Comparison of ENCODE assay signal across 14 mouse cellular contexts in genomic region chr13:12848254-12848653, GRCm38 (mm10). TPM values are rescaled to one million over a fixed set of nuclear protein-coding genes. Genes with fewer than 3 reads are reported as not detected.
DNase-seq lines count a peak whose midpoint lies in the region; ATAC-seq and TF ChIP-seq lines count a peak whose summit lies in the region.
"Not testable (repeated sequence)": the region's sequence is repeated elsewhere in the genome, so short reads cannot be mapped to it uniquely, and the experiment has no call there.
"Had no signal": no experiment of that assay in that cellular context is flagged by ENCODE, and none has a peak within 500 bp of the region (broad histone marks: within the 10 kb centered on the region; RNA-seq: fewer than 3 reads in every experiment).

No protein-coding gene starts in this region.

- DNase-seq in forebrain, postnatal 0 days; liver, embryonic 14.5 days (ENCODE audit: low read depth in 3 of 3, low spot score in 3 of 3): not testable (repeated sequence)

- not testable (repeated sequence) for H3K27me3 ChIP-seq in embryonic facial prominence, embryonic 13.5 days; forebrain, postnatal 0 days (ENCODE audit: insufficient read depth, low read length); hindbrain, embryonic 12.5 days; kidney, embryonic 14.5 days (ENCODE audit: control insufficient read depth, insufficient read depth, low read length); liver, embryonic 14.5 days (ENCODE audit: control insufficient read depth, insufficient read depth, low read length); megakaryocyte, embryonic 14.5 days (replicated peaks); neural tube, embryonic 13.5 days

- H3K36me3 ChIP-seq in embryonic facial prominence, embryonic 13.5 days; forebrain, postnatal 0 days (ENCODE audit: insufficient read depth); hindbrain, embryonic 12.5 days; kidney, embryonic 14.5 days (ENCODE audit: control insufficient read depth, insufficient read depth, low read length); liver, embryonic 14.5 days (replicated peaks; ENCODE audit: control insufficient read depth, insufficient read depth, low read depth); megakaryocyte, embryonic 14.5 days (replicated peaks; ENCODE audit: low read length); neural tube, embryonic 13.5 days: not testable (repeated sequence)

- not testable (repeated sequence) for H3K4me3 ChIP-seq in embryonic facial prominence, embryonic 13.5 days; forebrain, postnatal 0 days (ENCODE audit: low read depth, low read length); hindbrain, embryonic 12.5 days; kidney, embryonic 14.5 days (ENCODE audit: low read length); liver, embryonic 14.5 days (ENCODE audit: insufficient read depth in 1 of 2, low read depth in 2 of 2, low read length in 2 of 2); neural tube, embryonic 13.5 days
- H3K4me3 ChIP-seq in megakaryocyte, embryonic 14.5 days (replicated peaks), result peak overlapping the region; percentile 28

- not testable (repeated sequence) for TF ChIP-seq CTCF in forebrain, postnatal 0 days (IDR thresholded peaks at IDR 0.05; ENCODE audit: low read depth); liver, embryonic 14.5 days (IDR thresholded peaks at IDR 0.05; ENCODE audit: low read depth)

- not testable (repeated sequence) for H3K9ac ChIP-seq in embryonic facial prominence, embryonic 13.5 days; forebrain, postnatal 0 days; hindbrain, embryonic 12.5 days; kidney, embryonic 14.5 days (ENCODE audit: low read depth, low read length); liver, embryonic 14.5 days (replicated peaks); neural tube, embryonic 13.5 days

- H3K4me2 ChIP-seq in embryonic facial prominence, embryonic 13.5 days; forebrain, postnatal 0 days (ENCODE audit: low read depth); hindbrain, embryonic 12.5 days (replicated peaks); kidney, embryonic 14.5 days (replicated peaks; ENCODE audit: low read depth, low read length); liver, embryonic 14.5 days (ENCODE audit: low read depth); neural tube, embryonic 13.5 days: not testable (repeated sequence)

- WGBS in embryonic facial prominence, embryonic 13.5 days, result 74% methylated on average over 4 of the region's 4 CpGs
- 73% methylated on average over 4 of the region's 4 CpGs for WGBS in forebrain, postnatal 0 days
- 76% methylated on average over 4 of the region's 4 CpGs for WGBS in hindbrain, embryonic 12.5 days
- 82% methylated on average over 4 of the region's 4 CpGs for WGBS in kidney, embryonic 14.5 days
- 49% methylated on average over 4 of the region's 4 CpGs for WGBS in liver, embryonic 14.5 days (ENCODE audit: insufficient replicate concordance)
- WGBS in neural tube, embryonic 13.5 days, result 78% methylated on average over 4 of the region's 4 CpGs

- ATAC-seq in embryonic facial prominence, embryonic 13.5 days (ENCODE audit: insufficient number of reproducible peaks, insufficient read depth, low FRiP score, low TSS enrichment, low read depth), result peak; percentile 70; the same call in 1 of the 2 replicates
- ATAC-seq in forebrain, postnatal 0 days, result 0 out of 2 replicates have a peak, but pooled peaks have one; percentile 20
- ATAC-seq in hindbrain, embryonic 12.5 days (ENCODE audit: low FRiP score), result peak; percentile 27
- peak; percentile 46; the same call in 1 of the 2 replicates for ATAC-seq in kidney, embryonic 14.5 days (ENCODE audit: low FRiP score, low TSS enrichment)
- ATAC-seq in liver, embryonic 14.5 days (ENCODE audit: insufficient read depth), result peak; percentile 33; the same call in 1 of the 2 replicates
- ATAC-seq in neural tube, embryonic 13.5 days (ENCODE audit: low read depth), result 0 out of 2 replicates have a peak, but pooled peaks have one; percentile 19

- H3K4me1 ChIP-seq in embryonic facial prominence, embryonic 13.5 days; forebrain, postnatal 0 days (ENCODE audit: insufficient read depth); hindbrain, embryonic 12.5 days; kidney, embryonic 14.5 days (ENCODE audit: control insufficient read depth, insufficient read depth, low read length); liver, embryonic 14.5 days (replicated peaks; ENCODE audit: control insufficient read depth in 2 of 2, insufficient read depth in 2 of 2, low read length in 1 of 2); megakaryocyte, embryonic 14.5 days; neural tube, embryonic 13.5 days (replicated peaks): not testable (repeated sequence)

- not testable (repeated sequence) for TF ChIP-seq EP300 in liver, embryonic 14.5 days (IDR thresholded peaks at IDR 0.05; ENCODE audit: low read depth)

- peaks cover 25% of the 10 kb centered on the region for H3K9me3 ChIP-seq in embryonic facial prominence, embryonic 13.5 days
- H3K9me3 ChIP-seq in forebrain, postnatal 0 days (ENCODE audit: low read length), result peaks cover 12% of the 10 kb centered on the region; the same call in 1 of the 2 replicates
- peaks cover 33% of the 10 kb centered on the region for H3K9me3 ChIP-seq in hindbrain, embryonic 12.5 days (replicated peaks)
- peaks cover 22% of the 10 kb centered on the region for H3K9me3 ChIP-seq in kidney, embryonic 14.5 days (ENCODE audit: control insufficient read depth, low read length)
- H3K9me3 ChIP-seq in liver, embryonic 14.5 days (ENCODE audit: control insufficient read depth, low read length), result not testable (repeated sequence)
- H3K9me3 ChIP-seq in megakaryocyte, embryonic 14.5 days, result peaks cover 21% of the 10 kb centered on the region
- peaks cover 52% of the 10 kb centered on the region for H3K9me3 ChIP-seq in neural tube, embryonic 13.5 days

- not testable (repeated sequence) for H3K27ac ChIP-seq in embryonic facial prominence, embryonic 13.5 days; forebrain, postnatal 0 days (ENCODE audit: low read depth, low read length); hindbrain, embryonic 12.5 days; kidney, embryonic 14.5 days (ENCODE audit: low read depth, low read length); liver, embryonic 14.5 days; neural tube, embryonic 13.5 days (replicated peaks)

RNA-seq across cellular contexts. Expression of gene Prl2c3, which starts 48.4 kb away (rescaled TPM):
- polyA plus RNA-seq in embryonic facial prominence, embryonic 13.5 days (2015; fragmentation: Nextera tagmentation; extraction: Ambion mirVana), result not detected in 2 replicates
- total RNA-seq in forebrain, postnatal 0 days (2014; rRNA removed), result not detected in 2 replicates
- not detected in 2 replicates for polyA plus RNA-seq in forebrain, postnatal 0 days (2015; fragmentation: Nextera tagmentation; extraction: Ambion mirVana)
- polyA plus RNA-seq in hindbrain, embryonic 12.5 days (2016; fragmentation: Nextera tagmentation; extraction: Ambion mirVana), result not detected in 2 replicates
- 0.69 and 0.97 TPM in 2 replicates for polyA plus RNA-seq in kidney, embryonic 14.5 days (2014; fragmentation: Nextera tagmentation; extraction: Ambion mirVana)
- 0.11 and 0.84 TPM in 2 replicates for polyA plus RNA-seq in liver, embryonic 14.5 days (2012; rRNA removed)
- not detected in 2 replicates for polyA plus RNA-seq in liver, embryonic 14.5 days (2014; fragmentation: Nextera tagmentation; extraction: Ambion mirVana)
- polyA plus RNA-seq in megakaryocyte, embryonic 14.5 days (2012; ENCODE audit: insufficient read depth, low replicate concordance), result not detected in 2 replicates
- polyA plus RNA-seq in neural tube, embryonic 13.5 days (2015; fragmentation: Nextera tagmentation; extraction: Ambion mirVana), result not detected in 2 replicates
- total RNA-seq: adrenal gland, adult 8-10 months; gastrocnemius, postnatal 10 days; heart, adult 2 months; heart, postnatal 25 days; layer of hippocampus, adult 2 months; left cerebral cortex, postnatal 36 days had no signal
- polyA plus RNA-seq: heart, adult 2 months; inflammation-experienced regulatory T-cells, adult 6 months had no signal

Comparison
In these comparisons a context has a peak if more than half of its experiments do, and no peak if none do; other contexts are left out.
1. ATAC-seq: peak in every context shown above with its lines; median percentile 70 in embryonic facial prominence, embryonic 13.5 days; 46 in kidney, embryonic 14.5 days; 33 in liver, embryonic 14.5 days; 27 in hindbrain, embryonic 12.5 days; 20 in forebrain, postnatal 0 days; 19 in neural tube, embryonic 13.5 days.